Mouse (Mus musculus) forebrain, embryonic 15.5 days (tissue): Measurements from ENCODE around the gene Cacna1g. TPM values are rescaled to one million over a fixed set of nuclear protein-coding genes. Genes with fewer than 3 reads are reported as not detected.

ENCODE experiments used
- ATAC-seq: fragments of 200-750 bp; cut with Nextera tagmentation; replicated peaks from 2 replicates; pipeline ENCODE4 v1.8.0; 2017; ENCODE audit warnings: mild to moderate bottlenecking, moderate TSS enrichment, moderate library complexity
- H3K27ac ChIP-seq: fragments of 300-500 bp; sonication (generic); replicated peaks from 2 replicates; pipeline ENCODE4 v1.5.1; 2015; ENCODE audit warnings: mild to moderate bottlenecking, inconsistent platforms
- H3K27me3 ChIP-seq: fragments of 300-500 bp; sonication (generic); 2 replicates; pipeline ENCODE4 v1.6.1; 2015; ENCODE audit warnings: inconsistent platforms
- H3K36me3 ChIP-seq: fragments of 300-500 bp; sonication (generic); 2 replicates; pipeline ENCODE4 v1.6.1; 2015; ENCODE audit warnings: mild to moderate bottlenecking, inconsistent platforms
- H3K4me1 ChIP-seq: fragments of 300-500 bp; sonication (generic); 2 replicates; pipeline ENCODE4 v1.6.1; 2015; ENCODE audit warnings: inconsistent platforms
- H3K4me2 ChIP-seq: fragments of 300-500 bp; sonication (generic); replicated peaks from 2 replicates; pipeline ENCODE4 v1.6.1; 2015; ENCODE audit warnings: mild to moderate bottlenecking, inconsistent platforms
- H3K4me3 ChIP-seq: fragments of 300-500 bp; sonication (generic); 2 replicates; pipeline ENCODE4 v1.5.1; 2015; ENCODE audit warnings: mild to moderate bottlenecking, inconsistent platforms
- H3K9ac ChIP-seq: fragments of 300-500 bp; sonication (generic); replicated peaks from 2 replicates; pipeline ENCODE4 v1.6.1; 2015; ENCODE audit warnings: mild to moderate bottlenecking, inconsistent platforms
- H3K9me3 ChIP-seq: fragments of 300-500 bp; sonication (generic); 2 replicates; pipeline ENCODE4 v1.6.1; 2016; ENCODE audit warnings: inconsistent platforms
- WGBS: fragments of 180-500 bp; shearing (Covaris S2); methylation state at CpG from one replicate; pipeline ENCODE4 v1.1.7; 2015; ENCODE audit warnings: mixed read lengths; 5-methylcytosine and 5-hydroxymethylcytosine counted together
- polyA plus RNA-seq: library from polyadenylated mRNA; unstranded; fragments of >200 nt; fragmentation: Nextera tagmentation; extraction: Ambion mirVana; gene quantifications from 2 replicates; pipeline ENCODE4 v1.2.1, GENCODE M21; 2015

Gene Cacna1g
- polyA plus RNA-seq, 1 experiment from 2014 or later = 6.8 TPM

DNA sequence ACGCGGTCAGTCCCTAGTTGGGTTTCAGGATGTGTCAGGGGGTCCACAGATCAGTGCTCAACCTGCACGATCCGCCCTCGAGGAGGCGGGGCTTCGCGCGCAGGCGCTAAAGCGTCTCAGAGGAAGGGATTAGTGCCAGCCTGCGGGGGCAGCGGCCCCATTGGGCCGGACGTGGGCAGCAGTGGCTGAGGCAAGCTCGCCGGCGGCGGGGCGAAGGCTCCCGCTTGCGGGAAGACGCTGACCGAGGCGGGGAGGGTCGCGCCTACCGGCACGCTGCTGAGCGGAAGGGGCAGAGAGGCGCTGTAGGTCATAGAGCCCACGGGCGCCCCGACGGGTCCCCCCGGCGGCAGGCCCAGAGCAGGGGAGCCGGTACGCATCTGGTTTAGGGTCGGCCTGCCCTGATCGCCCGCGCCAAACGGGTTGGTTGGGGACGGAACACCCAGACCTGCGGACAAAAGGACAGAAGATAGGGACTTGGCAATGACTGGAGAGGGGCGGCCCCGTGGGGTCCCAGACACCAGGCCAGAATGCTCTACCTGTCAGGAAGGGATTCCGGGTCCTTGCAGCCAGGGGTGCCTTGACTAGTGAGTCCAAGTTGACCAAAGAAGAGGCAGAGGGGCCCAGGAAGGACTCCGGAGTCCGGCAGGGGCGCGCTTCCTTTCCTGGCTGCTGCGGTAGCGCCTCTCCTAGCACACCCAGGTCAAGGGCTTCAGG lies 17.2 kb upstream of the Cacna1g start:
- H3K4me2 ChIP-seq = peak overlapping the region; percentile 84
- peak overlapping the region; percentile 55 for H3K27ac ChIP-seq
- no peaks in the 10 kb centered on the region for H3K9me3 ChIP-seq
- H3K4me3 ChIP-seq = peak overlapping the region; percentile 66
- peaks cover 8% of the 10 kb centered on the region for H3K4me1 ChIP-seq
- 4% methylated on average over 55 of the region's 55 CpGs for WGBS
- ATAC-seq = peak; percentile 76
- no peaks in the 10 kb centered on the region for H3K27me3 ChIP-seq
- H3K36me3 ChIP-seq = no peaks in the 10 kb centered on the region
- peak overlapping the region; percentile 81 for H3K9ac ChIP-seq

DNA sequence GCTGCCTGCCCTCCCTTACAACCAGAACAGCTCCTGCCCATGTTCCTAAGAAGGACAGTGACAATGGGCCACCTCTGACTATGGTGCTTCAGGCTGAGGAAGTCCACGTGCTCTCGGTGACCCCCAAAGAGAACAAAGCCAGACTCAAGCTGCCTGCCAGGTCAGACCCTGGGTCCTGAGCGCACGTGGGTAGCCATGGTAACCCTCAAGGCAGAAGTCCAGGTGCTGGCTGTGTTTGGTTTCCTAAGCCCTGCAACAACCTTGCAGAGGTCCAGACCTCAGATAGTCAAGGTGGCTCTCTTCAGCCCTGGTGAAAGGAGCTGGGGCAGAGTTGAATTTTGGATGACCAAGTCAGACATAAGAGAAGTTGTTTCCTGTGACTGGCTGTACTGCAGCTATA lies 15.7 kb upstream of the Cacna1g start:
- H3K9me3 ChIP-seq = no peaks in the 10 kb centered on the region
- H3K4me3 ChIP-seq = no peak overlapping the region
- WGBS = 30% methylated on average over 4 of the region's 4 CpGs
- no peak overlapping the region for H3K4me2 ChIP-seq
- H3K36me3 ChIP-seq = no peaks in the 10 kb centered on the region
- no peaks in the 10 kb centered on the region for H3K27me3 ChIP-seq
- no peak for ATAC-seq
- H3K4me1 ChIP-seq = peaks cover 14% of the 10 kb centered on the region
- no peak overlapping the region for H3K9ac ChIP-seq
- no peak overlapping the region for H3K27ac ChIP-seq

DNA sequence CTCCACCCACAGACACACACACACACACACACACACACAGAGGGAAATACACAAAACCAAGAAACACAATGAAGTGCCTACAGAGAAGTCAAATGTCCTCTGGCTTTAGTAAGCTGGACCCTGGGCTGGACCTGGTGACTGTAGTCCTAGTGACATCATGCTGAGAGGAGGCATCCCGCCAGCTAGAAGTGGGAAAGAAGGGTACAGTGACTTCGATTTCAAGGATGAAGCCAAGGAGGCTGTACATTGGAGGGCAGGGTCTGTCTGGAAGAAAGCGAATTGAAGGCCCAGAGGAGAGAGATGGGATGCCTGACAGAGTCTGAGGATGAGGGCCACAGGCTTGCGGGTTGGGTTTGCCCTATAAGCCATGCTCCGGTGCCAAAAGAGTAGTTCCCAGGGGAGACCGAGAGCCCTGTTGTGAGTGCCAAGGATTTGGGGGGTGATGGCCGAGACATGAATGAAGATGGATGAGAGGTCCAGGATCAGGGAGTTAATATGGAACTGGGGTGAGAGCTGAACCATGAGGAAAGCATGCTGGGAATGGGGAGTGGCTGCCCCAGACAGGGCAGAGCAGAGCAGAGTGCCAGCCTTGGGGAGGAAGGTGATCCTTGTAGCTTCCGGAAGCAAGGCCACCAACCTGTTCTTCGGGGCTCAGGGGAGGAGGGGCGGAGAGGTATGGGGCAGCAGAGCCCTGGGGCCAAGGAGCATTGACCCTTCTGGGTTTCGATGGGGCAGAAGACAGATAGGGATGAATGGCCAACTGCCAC lies 15.0 kb upstream of the Cacna1g start:
- H3K9ac ChIP-seq = no peak overlapping the region
- H3K27ac ChIP-seq = no peak overlapping the region
- H3K4me2 ChIP-seq = no peak overlapping the region
- no peaks in the 10 kb centered on the region for H3K27me3 ChIP-seq
- no peak overlapping the region for H3K4me3 ChIP-seq
- 88% methylated on average over 11 of the region's 11 CpGs for WGBS
- ATAC-seq = no peak
- H3K9me3 ChIP-seq = no peaks in the 10 kb centered on the region
- no peaks in the 10 kb centered on the region for H3K36me3 ChIP-seq
- peaks cover 14% of the 10 kb centered on the region for H3K4me1 ChIP-seq

DNA sequence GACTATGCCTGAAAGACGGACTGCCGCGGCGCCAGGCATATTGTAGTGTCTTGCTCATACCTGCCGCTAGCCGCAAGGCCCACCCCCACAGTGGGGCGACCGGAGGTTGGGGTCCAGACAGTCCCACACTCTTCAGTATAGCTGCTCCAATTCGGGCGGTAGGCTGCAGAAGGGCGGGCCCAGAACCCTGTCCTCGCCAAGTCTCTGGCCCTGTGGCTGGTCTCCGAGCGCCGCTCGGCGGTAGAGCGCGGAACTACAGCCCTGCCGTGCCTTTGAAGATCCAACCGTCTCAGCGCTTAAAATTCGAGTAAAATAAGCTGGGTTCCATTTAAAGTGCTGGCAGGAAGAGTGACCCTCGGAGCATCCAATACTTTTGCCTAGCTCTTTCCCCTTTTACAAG lies 12.0 kb upstream of the Cacna1g start, which contains the start of gene Spata20:
Gene Spata20 (minus strand): TSS at position 179 of the 400 bp plus-strand sequence.
- H3K36me3 ChIP-seq = no peaks in the 10 kb centered on the region
- peak; percentile 83 for ATAC-seq
- H3K4me1 ChIP-seq = peaks cover 7% of the 10 kb centered on the region
- no peaks in the 10 kb centered on the region for H3K27me3 ChIP-seq
- H3K27ac ChIP-seq = no peak within 1 kb of the TSS
- 4% methylated on average over 24 of the region's 24 CpGs for WGBS
- peak within 1 kb of the TSS; percentile 30; the same call in 1 of the 2 replicates for H3K9ac ChIP-seq
- no peaks in the 10 kb centered on the region for H3K9me3 ChIP-seq
- H3K4me3 ChIP-seq = peak within 1 kb of the TSS; percentile 27
- peak within 1 kb of the TSS; percentile 45 for H3K4me2 ChIP-seq

DNA sequence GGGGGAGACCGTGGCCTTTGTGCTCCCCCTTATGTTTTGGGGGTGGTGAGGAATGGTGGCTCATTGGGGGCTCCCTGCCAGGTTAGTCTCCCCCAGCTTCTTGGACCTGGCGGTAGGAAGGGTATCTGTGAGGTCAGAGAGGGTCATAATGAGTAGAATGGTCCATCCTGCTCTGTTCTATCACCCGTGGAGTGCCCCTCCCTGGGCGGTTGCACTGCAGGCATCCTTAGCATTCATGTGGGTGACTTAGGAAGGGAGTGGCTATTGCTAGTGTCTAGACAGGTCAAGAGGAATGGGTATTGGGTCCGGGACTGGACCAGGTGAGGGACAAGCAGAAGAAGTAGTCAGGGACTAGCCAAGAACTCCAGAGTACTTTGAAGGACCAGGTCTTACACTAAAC lies 11.2 kb upstream of the Cacna1g start:
- no peak overlapping the region for H3K4me2 ChIP-seq
- no peaks in the 10 kb centered on the region for H3K27me3 ChIP-seq
- H3K36me3 ChIP-seq = no peaks in the 10 kb centered on the region
- WGBS = 87% methylated on average over 5 of the region's 5 CpGs
- no peak overlapping the region for H3K9ac ChIP-seq
- no peaks in the 10 kb centered on the region for H3K9me3 ChIP-seq
- no peak overlapping the region for H3K27ac ChIP-seq
- H3K4me1 ChIP-seq = peaks cover 7% of the 10 kb centered on the region
- ATAC-seq = no peak
- H3K4me3 ChIP-seq = no peak overlapping the region

DNA sequence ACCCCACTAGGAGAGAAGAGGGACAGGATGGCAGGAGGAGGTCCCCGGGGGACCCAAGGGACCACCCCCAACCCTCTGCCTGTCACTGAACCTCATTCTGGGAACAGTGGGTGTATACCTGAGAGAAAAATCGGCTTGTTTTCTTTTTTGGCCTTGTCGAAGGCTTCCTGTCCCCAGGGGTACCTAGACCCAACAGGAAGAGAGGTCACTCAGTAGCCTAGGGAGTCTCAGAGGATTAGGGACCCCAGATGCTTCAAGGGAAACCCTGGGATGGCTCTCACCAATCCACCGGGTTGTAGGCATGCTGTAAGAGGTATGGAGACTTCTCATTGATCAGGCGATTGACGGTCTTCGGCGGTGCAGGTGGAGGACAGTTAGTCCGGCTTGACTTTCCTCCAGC lies 10.6 kb upstream of the Cacna1g start:
- H3K27ac ChIP-seq = no peak overlapping the region
- WGBS = 88% methylated on average over 9 of the region's 9 CpGs

DNA sequence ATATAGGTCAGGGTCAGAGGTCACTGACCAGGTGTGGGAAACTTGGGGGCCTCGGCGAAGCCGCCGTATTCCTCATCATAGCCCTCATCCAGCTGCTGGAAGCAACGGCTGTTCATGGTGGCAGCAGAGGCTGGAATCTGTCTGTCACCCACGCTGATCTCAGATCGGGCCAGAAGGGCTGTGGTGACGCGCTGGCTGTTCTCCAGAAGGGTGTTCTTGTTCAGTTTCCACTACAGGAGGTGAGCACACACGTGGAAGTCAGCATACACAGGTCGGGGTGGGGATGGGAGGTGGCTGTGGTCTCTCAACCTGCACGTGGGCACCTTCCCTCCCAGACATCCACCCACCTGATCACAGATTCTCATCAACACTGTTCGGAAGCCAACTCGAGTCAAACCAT lies 9.9 kb upstream of the Cacna1g start:
- Histone ChIP-seq H3K4me3 (no peak overlapping the region), H3K27me3 (no peaks in the 10 kb centered on the region), H3K9ac (no peak overlapping the region), H3K9me3 (no peaks in the 10 kb centered on the region), H3K4me2 (no peak overlapping the region), H3K4me1 (peaks cover 7% of the 10 kb centered on the region), H3K36me3 (no peaks in the 10 kb centered on the region), H3K27ac (no peak overlapping the region)
- no peak for ATAC-seq
- WGBS = 81% methylated on average over 14 of the region's 14 CpGs

More for the DNA sequence above, 10.6 kb upstream of the Cacna1g start:
- no peak for ATAC-seq
- no peak overlapping the region for H3K9ac ChIP-seq
- H3K4me2 ChIP-seq = no peak overlapping the region
- no peaks in the 10 kb centered on the region for H3K27me3 ChIP-seq
- H3K9me3 ChIP-seq = no peaks in the 10 kb centered on the region
- no peak overlapping the region for H3K4me3 ChIP-seq
- peaks cover 7% of the 10 kb centered on the region for H3K4me1 ChIP-seq
- H3K36me3 ChIP-seq = no peaks in the 10 kb centered on the region

DNA sequence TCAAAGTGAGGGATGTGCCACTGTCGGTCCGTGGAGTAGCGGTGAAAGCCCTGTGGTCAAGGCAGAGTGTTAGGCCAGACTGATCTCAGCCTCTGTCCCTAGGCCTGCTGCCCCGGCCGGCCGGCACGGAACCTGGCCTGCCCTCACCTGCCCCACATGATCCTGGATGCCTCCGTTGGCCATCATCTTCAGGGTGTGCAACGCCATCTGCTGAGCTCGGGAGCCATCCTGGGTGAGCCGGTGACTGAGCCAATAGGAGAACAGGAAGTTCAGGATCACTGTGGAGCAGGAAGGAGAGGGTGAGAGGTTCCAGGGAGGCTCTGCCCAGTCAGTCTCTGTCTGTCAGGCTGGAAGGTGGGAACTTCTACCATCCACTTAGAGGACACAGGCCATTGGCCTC lies 9.4 kb upstream of the Cacna1g start:
- ATAC-seq = no peak

DNA sequence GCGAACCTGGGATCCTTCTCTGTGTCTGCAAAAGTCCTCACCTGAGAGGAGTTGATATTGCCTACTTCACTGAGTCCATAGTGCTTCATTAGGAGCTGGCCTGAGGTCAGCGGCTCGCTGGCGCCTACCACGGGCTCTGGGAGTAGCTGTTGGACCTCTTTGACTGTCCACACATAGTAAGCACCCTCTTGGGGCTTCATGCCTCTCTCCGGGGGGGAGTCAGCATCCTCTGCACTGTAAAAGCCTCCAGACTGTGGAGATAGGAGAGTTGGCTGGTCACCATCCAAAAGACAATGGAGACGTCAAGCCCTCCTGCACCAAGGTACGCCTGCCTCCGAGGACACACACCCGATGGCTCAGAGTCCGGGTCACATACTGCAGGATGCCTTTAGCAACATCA lies 8.7 kb upstream of the Cacna1g start:
- no peak overlapping the region for H3K4me2 ChIP-seq
- no peaks in the 10 kb centered on the region for H3K36me3 ChIP-seq
- no peaks in the 10 kb centered on the region for H3K9me3 ChIP-seq
- H3K4me1 ChIP-seq = peaks cover 7% of the 10 kb centered on the region
- no peak overlapping the region for H3K27ac ChIP-seq
- H3K27me3 ChIP-seq = no peaks in the 10 kb centered on the region
- WGBS = 90% methylated on average over 11 of the region's 11 CpGs
- ATAC-seq = no peak
- H3K4me3 ChIP-seq = no peak overlapping the region
- H3K9ac ChIP-seq = no peak overlapping the region

More for the DNA sequence above, 9.4 kb upstream of the Cacna1g start:
- H3K36me3 ChIP-seq = no peaks in the 10 kb centered on the region
- H3K9me3 ChIP-seq = no peaks in the 10 kb centered on the region
- peaks cover 7% of the 10 kb centered on the region for H3K4me1 ChIP-seq
- no peak overlapping the region for H3K9ac ChIP-seq
- H3K27me3 ChIP-seq = no peaks in the 10 kb centered on the region
- WGBS = 76% methylated on average over 11 of the region's 11 CpGs
- no peak overlapping the region for H3K4me2 ChIP-seq
- H3K27ac ChIP-seq = no peak overlapping the region
- no peak overlapping the region for H3K4me3 ChIP-seq

DNA sequence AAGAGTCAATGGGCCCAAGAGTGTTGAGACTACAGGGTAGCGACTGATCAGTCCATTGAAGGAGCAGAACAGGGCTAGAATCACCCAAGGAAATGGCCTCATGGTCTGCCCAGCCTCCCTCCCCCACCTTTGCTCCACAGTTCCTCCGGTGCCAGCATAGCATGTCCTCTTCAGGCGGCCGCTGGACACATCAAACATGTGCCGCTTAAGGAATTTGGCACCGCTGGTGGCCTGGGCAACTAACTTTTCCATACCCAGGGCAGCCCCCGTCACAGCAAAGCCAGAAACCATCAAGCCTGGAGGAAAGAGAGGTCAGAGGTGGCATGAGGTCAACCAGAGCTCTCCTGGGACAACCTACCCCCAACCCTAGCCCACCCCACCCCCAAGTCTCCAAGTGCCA lies 8.0 kb upstream of the Cacna1g start:
- no peak overlapping the region for H3K4me3 ChIP-seq
- H3K9me3 ChIP-seq = no peaks in the 10 kb centered on the region
- H3K9ac ChIP-seq = no peak overlapping the region
- no peaks in the 10 kb centered on the region for H3K36me3 ChIP-seq
- no peak overlapping the region for H3K27ac ChIP-seq
- WGBS = 91% methylated on average over 7 of the region's 7 CpGs
- no peaks in the 10 kb centered on the region for H3K27me3 ChIP-seq
- no peak for ATAC-seq
- H3K4me1 ChIP-seq = peaks cover 7% of the 10 kb centered on the region
- H3K4me2 ChIP-seq = no peak overlapping the region

DNA sequence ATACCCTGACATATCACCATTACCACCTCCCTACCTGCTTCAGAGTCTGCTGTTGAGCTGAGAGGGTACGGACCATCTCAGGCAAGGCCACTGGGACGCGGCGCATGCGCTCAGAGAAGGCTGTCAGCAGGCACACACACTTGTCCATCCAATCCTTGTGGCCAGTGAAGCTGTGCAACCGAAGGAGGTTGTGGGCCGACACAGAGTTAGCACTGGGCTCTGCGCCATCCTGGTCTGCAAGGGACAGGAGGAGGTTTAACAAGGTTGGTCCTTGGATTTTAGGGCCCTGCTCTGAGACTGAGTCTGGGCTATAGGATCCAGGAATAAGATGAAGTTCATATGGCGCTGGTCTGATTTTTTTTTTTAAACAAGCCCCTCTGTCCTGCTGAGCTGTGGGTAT lies 6.4 kb upstream of the Cacna1g start:
- no peak overlapping the region for H3K9ac ChIP-seq
- 87% methylated on average over 9 of the region's 9 CpGs for WGBS
- H3K9me3 ChIP-seq = no peaks in the 10 kb centered on the region
- peaks cover 5% of the 10 kb centered on the region; the same call in 1 of the 2 replicates for H3K27me3 ChIP-seq
- ATAC-seq = no peak
- no peak overlapping the region for H3K4me2 ChIP-seq
- no peak overlapping the region for H3K27ac ChIP-seq
- no peak overlapping the region for H3K4me3 ChIP-seq
- H3K4me1 ChIP-seq = peaks cover 6% of the 10 kb centered on the region
- H3K36me3 ChIP-seq = no peaks in the 10 kb centered on the region

DNA sequence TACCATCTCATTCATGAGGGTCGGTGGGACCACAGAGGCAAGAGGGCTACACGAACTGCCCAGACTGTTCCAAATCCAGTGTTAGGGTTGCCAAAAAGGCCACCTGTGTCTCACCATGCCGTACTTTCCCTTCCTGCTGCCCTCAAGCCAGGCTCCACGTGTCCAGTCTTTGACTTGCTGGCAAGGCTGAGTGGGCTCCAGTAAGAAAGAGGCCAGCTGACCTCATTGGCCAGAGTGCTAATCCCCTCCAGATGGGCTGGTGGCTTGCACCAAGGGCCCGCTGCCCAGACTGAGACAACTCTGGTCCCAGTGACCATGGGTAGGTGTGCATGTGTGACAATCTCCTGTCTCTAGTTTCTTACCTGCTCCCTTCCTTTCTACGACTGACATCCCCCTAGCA lies 3.7 kb upstream of the Cacna1g start:
- peaks cover 17% of the 10 kb centered on the region for H3K27me3 ChIP-seq
- no peak for ATAC-seq
- 62% methylated on average over 6 of the region's 6 CpGs for WGBS

More for the DNA sequence above, 3.7 kb upstream of the Cacna1g start:
- Histone ChIP-seq H3K36me3 (no peaks in the 10 kb centered on the region), H3K4me3 (no peak overlapping the region), H3K9ac (no peak overlapping the region), H3K27ac (no peak overlapping the region), H3K9me3 (no peaks in the 10 kb centered on the region), H3K4me1 (peaks cover 29% of the 10 kb centered on the region), H3K4me2 (no peak overlapping the region)
